Mouse (Mus musculus) left cerebral cortex, adult 18-20 months (tissue): ENCODE measurements around the gene Rpl37a. TPM values are rescaled to one million over a fixed set of nuclear protein-coding genes. Genes with fewer than 3 reads are reported as not detected.

ENCODE experiments used
- DNase-seq, 2 experiments: peaks; one replicate each; pipeline ENCODE4 v3.0.0; 2021 to 2022; ENCODE audit warnings: low spot score in 2 of 2, mixed read lengths in 1 of 2
- long read RNA-seq, 2 experiments: library from polyadenylated mRNA; stranded (forward); transcript quantifications; one replicate each; pipeline ENCODE4 v2.0.0; 2021
- total RNA-seq, 2 experiments: library from RNA; stranded (reverse); gene quantifications; 2 replicates each; pipeline ENCODE4 v1.2.3; 2021

Rpl37a gene
- total RNA-seq = 100 to 1,000 TPM; 593 to 647 TPM
- long read RNA-seq, experiment 1, transcript Rpl37a-204 (3 exons, 665 nt) = minor isoform, 8 of 76 reads
- long read RNA-seq, experiment 1, transcript Rpl37a-201 (4 exons, 558 nt) = major isoform, 68 of 76 reads
- long read RNA-seq, experiment 1, partial matches to known transcripts = 0 of 76 reads
- long read RNA-seq, experiment 1, other reads (novel, unspliced or antisense) = 0 of 76 reads
- long read RNA-seq, experiment 2, transcript Rpl37a-201 (4 exons, 558 nt) = major isoform, 87 of 97 reads
- long read RNA-seq, experiment 2, transcript Rpl37a-204 (3 exons, 665 nt) = minor isoform, 8 of 97 reads
- long read RNA-seq, experiment 2, partial matches to known transcripts = 0 of 97 reads
- long read RNA-seq, experiment 2, other reads (novel, unspliced or antisense) = 1 of 97 reads

GRCm38 (mm10) chr1:72710753-72711653, at the start of gene Rpl37a:
TSS of gene Rpl37a (plus strand) at chr1:72711290.
- DNase-seq = peak; percentile 97

GRCm38 (mm10) chr1:72673070-72673469, 38.0 kb upstream of the Rpl37a start:
- DNase-seq = no peak

GRCm38 (mm10) chr1:72696256-72696655, 14.8 kb upstream of the Rpl37a start:
- DNase-seq = no peak

- DNase-seq = no peak
Measured at GRCm38 (mm10) chr1:72698651-72699050, 12.4 kb upstream of the Rpl37a start.

GRCm38 (mm10) chr1:72700479-72700878, 10.6 kb upstream of the Rpl37a start, which contains the start of gene Ankar:
TSS of gene Ankar (minus strand) at chr1:72700579.
- no peak for DNase-seq

GRCm38 (mm10) chr1:72707525-72707924, 3.6 kb upstream of the Rpl37a start:
- DNase-seq = no peak

- DNase-seq = no peak
Measured at GRCm38 (mm10) chr1:72711684-72712083, 594 bp downstream of the Rpl37a start.

GRCm38 (mm10) chr1:72714547-72714946, 3.5 kb downstream of the Rpl37a start:
- DNase-seq = no peak

GRCm38 (mm10) chr1:72715065-72715464, 4.0 kb downstream of the Rpl37a start:
- DNase-seq = no peak

- no peak for DNase-seq
Measured at GRCm38 (mm10) chr1:72715593-72716361, 4.7 kb downstream of the Rpl37a start.

GRCm38 (mm10) chr1:72716421-72716820, 5.3 kb downstream of the Rpl37a start:
- DNase-seq = no peak

- peak; percentile 72 to 89 for DNase-seq
Measured at GRCm38 (mm10) chr1:72716926-72717325, 5.8 kb downstream of the Rpl37a start.

GRCm38 (mm10) chr1:72717540-72717939, 6.5 kb downstream of the Rpl37a start:
- DNase-seq = no peak

GRCm38 (mm10) chr1:72718846-72719245, 7.8 kb downstream of the Rpl37a start:
- DNase-seq = peak; percentile 59 to 68

GRCm38 (mm10) chr1:72720115-72720725, 9.1 kb downstream of the Rpl37a start:
- DNase-seq = no peak

GRCm38 (mm10) chr1:72722646-72723045, 11.6 kb downstream of the Rpl37a start:
- no peak for DNase-seq

- no peak for DNase-seq
Measured at GRCm38 (mm10) chr1:72724354-72724753, 13.3 kb downstream of the Rpl37a start.

- DNase-seq = no peak
Measured at GRCm38 (mm10) chr1:72725941-72726340, 14.9 kb downstream of the Rpl37a start.

GRCm38 (mm10) chr1:72728781-72729180, 17.7 kb downstream of the Rpl37a start:
- DNase-seq = no peak

GRCm38 (mm10) chr1:72730126-72730525, 19.0 kb downstream of the Rpl37a start:
- DNase-seq = no peak
